Mouse (Mus musculus) ovary, postnatal 10 days (tissue): ENCODE data around the gene Cap1.

Experiments
- DNase-seq: peaks from one replicate; pipeline ENCODE4 v3.0.0; 2022; ENCODE audit warnings: low spot score

Gene Cap1

GRCm38 (mm10) chr4:122885768-122886578 lies at the start of gene Cap1:
TSS of gene Cap1 (minus strand) at chr4:122886056.
- DNase-seq: peak; percentile 83

DNA sequence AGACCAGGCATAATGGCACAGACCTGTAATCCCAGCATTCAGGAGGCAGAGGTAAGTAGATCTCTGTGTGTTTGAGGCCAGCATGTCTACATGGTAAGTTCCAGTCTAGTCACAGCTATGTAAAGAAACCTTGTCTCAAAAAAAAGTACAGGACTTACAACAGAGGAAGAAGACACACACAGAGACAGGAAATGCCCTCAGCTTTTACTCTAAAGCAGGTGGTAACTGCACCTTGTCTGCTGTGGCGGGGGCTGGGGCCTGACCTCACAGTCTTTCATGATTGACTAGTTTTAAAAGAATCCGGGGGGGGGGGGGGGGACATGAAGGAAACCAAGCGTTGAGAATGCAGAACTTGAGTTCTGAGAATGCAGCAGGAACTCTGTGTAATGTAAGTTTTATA lies 48.0 kb upstream of the Cap1 start:
- DNase-seq: no peak

DNA sequence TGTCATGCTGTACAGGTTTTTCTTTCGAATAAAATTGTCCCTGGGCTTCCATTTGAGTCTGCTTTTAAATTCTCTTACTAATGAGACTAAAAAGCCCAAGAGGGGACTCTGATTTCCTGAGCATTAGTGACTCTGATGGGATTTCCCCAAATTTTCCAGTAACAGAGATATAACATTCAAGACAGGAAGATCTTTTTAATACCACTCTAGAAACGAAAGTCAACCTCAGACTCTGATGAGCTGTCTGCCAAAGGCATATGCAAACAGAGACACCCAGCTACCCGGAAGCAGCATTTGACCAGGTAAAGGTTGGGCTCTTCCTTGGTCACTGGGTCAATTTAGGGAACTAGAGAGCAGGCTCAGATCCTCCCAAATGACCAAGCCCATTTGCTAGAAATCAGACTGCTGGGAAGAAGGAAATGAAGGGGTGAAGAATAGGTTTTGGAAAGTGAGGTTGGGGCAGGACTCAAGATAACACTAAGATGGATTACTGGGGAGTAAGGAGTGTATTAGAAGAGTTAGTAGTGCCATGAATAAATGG lies 47.3 kb upstream of the Cap1 start:
- no peak for DNase-seq

- no peak for DNase-seq
Measured at GRCm38 (mm10) chr4:122932239-122932978, 46.6 kb upstream of the Cap1 start.

DNA sequence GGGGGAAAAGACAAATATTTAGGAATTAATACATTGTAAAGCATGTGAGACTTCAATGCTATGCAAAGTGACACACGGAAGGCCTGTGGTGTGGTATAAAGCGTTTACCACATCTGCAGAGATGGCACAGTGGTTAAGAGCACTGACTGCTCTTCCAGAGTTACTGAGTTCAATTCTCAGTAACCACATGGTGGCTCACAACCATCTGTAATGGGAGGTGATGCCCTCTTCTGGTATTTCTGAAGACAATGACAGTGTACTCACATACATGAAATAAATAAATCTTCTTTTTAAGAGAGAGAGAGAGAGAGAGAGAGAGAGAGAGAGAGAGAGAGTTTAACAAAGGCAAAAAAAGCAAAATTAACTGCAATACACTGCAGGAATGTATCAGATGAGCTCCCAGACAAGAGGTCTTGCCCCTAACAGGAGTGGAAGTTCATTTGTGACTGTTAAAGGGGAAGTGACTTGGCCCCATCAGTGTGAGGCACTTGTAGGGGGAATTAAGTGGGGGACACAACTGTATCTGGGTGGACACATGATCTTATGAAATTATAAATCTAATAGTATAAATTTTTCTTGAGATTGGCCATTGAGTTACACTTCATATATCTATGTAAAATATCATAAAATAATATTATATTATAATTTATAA lies 45.2 kb upstream of the Cap1 start:
- DNase-seq: no peak

GRCm38 (mm10) chr4:122923392-122924344 lies 37.8 kb upstream of the Cap1 start:
- no peak for DNase-seq

DNA sequence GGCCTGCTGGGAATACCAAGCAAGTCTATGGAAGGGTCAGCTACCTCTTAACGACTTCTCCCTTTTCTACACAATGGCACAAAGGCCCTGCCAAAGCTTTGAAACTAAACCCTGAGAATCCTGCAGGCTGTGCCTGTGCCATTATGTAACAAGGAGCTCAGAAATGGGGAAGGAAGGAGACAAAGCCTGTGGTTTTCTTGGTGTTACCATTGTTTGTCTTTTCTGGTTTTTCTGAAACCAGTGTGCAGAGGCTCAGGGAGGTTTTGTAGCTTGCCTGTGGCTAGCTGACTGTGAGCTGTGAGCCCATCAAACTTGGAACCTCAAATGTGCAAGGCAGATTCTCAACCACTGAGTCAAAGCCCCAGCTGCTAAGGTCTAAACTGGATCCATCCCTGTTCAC lies 37.0 kb upstream of the Cap1 start:
- no peak for DNase-seq

DNA sequence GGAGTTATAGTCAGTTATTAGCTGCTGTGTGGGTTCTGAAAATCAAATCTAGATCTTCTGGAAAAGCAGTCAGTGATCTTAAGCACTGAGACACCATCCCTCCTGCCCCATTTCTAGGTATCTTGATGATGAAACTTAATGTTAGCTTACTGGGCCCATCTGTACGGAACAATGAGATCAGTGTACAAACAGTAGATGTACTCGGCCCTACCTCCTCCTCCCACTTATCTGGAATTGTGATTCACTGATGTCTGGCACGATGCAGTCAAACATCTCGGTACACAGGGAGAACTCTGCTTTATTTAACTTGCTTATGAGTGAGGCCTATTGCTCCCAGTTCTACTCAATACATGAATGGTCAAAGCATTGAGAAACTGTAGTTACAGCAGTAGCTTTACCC lies 30.1 kb upstream of the Cap1 start:
- no peak for DNase-seq

DNA sequence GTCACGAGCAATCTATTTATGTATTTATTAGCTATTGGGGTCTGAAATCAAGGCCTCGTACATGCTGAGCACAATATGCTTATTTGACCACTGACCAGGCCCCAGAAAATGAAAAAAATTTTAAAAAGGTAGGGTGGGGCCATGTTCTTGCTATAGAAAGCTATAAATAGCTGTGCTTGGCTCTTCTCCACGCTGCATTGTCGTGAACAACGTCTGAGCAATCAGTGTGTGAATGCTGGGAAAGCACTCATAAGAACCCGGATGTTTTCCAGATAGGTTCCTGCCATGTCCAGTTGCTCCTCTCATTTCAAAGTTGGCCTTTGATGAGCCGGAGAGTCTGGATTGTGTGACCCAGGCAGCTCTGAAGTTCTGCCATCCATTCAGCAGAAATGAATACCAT lies 28.3 kb upstream of the Cap1 start:
- DNase-seq: no peak

GRCm38 (mm10) chr4:122912613-122913012 lies 26.8 kb upstream of the Cap1 start:
- no peak for DNase-seq

DNA sequence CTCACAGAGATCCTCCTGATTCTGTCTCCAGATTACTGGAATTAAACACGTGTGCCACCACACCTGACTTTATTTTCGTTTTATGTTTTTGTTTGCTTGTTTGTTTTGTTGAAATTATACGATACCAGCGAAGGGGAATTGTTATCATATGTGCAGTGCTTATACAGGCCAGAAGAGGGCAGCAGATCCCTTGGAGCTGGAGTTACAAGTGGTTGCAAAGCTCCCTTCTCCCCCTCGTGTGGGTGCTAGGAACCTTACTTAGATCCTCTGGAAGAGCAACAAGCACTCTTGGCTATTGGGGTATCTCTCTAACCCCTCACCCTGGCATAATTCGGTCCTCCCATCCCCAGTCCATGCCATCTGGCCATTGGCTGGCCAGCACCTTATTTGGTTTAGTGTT lies 24.7 kb upstream of the Cap1 start:
- DNase-seq: no peak

- no peak for DNase-seq
Measured at GRCm38 (mm10) chr4:122909572-122910189, 23.8 kb upstream of the Cap1 start.

- DNase-seq: no peak
Measured at GRCm38 (mm10) chr4:122905359-122905758, 19.5 kb upstream of the Cap1 start.

- DNase-seq: no peak
Measured at GRCm38 (mm10) chr4:122903709-122904108, 17.9 kb upstream of the Cap1 start.

GRCm38 (mm10) chr4:122902156-122902555 lies 16.3 kb upstream of the Cap1 start:
- no peak for DNase-seq

DNA sequence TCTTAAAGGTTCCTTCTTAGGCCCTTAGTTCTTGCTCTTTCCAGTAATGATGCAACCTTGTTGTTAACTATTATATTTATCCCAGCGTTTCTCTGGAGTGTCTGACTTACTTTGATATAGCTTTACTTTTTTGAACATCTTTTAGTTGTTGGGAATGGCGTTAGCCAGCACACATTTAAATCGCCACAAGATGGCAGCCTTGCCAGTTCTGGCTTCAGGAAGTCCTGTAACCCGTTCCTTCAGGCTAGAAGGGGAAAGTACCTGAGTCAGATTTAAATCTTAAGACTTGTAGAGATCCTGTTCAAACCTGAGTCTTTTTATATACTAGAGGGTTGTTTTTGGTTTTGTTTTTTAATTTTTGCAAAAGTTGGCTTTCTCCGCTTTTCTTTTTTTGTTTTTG lies 12.5 kb upstream of the Cap1 start:
- DNase-seq: no peak

DNA sequence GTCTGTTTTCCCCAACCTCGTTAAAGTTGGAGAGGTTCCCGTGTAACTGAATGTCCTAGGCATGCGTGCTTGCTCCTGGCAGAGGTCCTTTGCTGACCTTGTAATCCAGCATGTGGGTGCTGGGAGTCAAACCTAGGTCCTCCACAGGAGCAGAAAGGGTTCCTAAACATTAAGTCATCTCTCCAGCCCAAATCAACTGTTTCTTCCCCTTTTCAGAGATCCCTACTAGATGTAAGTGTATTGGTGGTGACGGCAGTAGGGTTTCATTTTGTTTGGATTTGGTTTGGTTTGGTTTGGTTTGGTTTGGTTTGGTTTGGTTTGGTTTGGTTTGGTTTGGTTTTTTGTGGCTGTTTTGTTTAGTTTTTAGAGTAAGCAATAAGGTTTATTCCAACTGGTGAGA lies 11.9 kb upstream of the Cap1 start:
- no peak for DNase-seq

- no peak for DNase-seq
Measured at GRCm38 (mm10) chr4:122892157-122892556, 6.3 kb upstream of the Cap1 start.

DNA sequence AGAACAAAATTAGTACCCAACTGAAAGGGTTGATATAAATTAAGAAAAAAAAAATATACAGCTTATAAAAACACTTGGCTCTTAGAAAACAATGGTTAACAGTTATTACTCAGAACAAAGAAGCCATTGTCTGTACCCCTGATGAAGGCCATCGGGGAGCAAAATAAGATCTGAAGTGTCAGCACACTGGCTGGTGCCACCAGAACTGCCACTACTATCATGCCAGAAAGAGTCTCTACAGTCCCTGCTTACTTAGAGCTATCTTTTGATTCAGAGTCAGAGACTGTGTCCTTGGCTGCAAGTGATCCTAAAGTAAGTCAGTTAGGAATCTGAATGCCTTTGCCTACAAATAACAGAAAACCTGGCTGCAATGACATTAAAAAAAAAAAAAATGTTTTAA lies 5.7 kb upstream of the Cap1 start:
- no peak for DNase-seq

DNA sequence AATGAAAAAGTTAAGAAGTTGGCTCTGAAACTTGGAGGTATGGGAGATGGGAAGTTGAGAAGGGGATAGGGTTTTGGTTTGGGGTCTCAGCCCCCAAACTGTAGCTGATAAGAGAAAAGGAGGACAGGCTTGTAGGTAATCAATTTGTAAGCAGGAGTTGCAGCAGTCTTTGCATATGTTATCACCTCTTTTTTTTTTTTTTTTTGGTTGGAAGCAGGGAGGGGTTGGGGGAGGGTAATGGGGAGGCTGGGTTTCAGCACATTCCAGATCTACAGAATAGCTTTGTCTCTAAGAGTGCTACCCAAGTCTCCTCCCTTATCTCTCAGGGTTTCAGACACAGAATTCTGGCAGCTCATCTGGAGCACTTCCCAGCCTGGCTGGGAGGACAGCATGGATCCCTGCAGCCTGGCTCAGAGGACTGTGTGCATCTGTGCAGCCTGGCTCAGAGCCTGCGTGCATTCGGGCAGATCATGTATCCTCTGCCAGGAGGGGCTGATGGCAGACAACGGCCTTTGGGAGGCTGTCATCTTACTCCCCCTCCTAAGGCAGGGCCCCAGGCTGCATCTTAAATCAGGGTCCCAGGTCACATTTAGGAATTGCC lies 5.1 kb upstream of the Cap1 start:
- peak; percentile 64 for DNase-seq

- no peak for DNase-seq
Measured at GRCm38 (mm10) chr4:122887336-122887735, 1.5 kb upstream of the Cap1 start.
